In genomic region chr4:123489086-123489485, GRCm38 (mm10) we compare ENCODE assay signal across 19 mouse cellular contexts.
"Had no signal": no experiment of that assay in that cellular context is flagged by ENCODE, and none has a peak within 500 bp of the region (broad histone marks: within the 10 kb centered on the region; RNA-seq: fewer than 3 reads in every experiment).

No protein-coding gene starts in this region.

- H3K4me1 ChIP-seq: limb, embryonic 12.5 days; limb, embryonic 15.5 days; midbrain, embryonic 10.5 days; midbrain, embryonic 13.5 days; neural tube, embryonic 13.5 days; stomach, embryonic 15.5 days had no signal

- H3K27me3 ChIP-seq: limb, embryonic 12.5 days; limb, embryonic 15.5 days; megakaryocyte, embryonic 14.5 days; midbrain, embryonic 13.5 days; neural tube, embryonic 13.5 days; stomach, embryonic 15.5 days had no signal

- H3K27ac ChIP-seq: limb, embryonic 12.5 days; limb, embryonic 15.5 days; liver, embryonic 14.5 days; midbrain, embryonic 10.5 days; midbrain, embryonic 13.5 days; neural tube, embryonic 13.5 days; stomach, embryonic 15.5 days had no signal

- H3K4me2 ChIP-seq: limb, embryonic 12.5 days; limb, embryonic 15.5 days; liver, embryonic 11.5 days; lung, embryonic 14.5 days; midbrain, embryonic 13.5 days; neural tube, embryonic 13.5 days; stomach, embryonic 15.5 days had no signal

- H3K9me3 ChIP-seq: limb, embryonic 12.5 days; limb, embryonic 15.5 days; megakaryocyte, embryonic 14.5 days; midbrain, embryonic 10.5 days; midbrain, embryonic 13.5 days; neural tube, embryonic 13.5 days; stomach, embryonic 15.5 days had no signal

- ATAC-seq: liver, postnatal 0 days; lung, postnatal 0 days; midbrain, embryonic 13.5 days; midbrain, embryonic 16.5 days had no signal

- H3K4me3 ChIP-seq: limb, embryonic 12.5 days; limb, embryonic 15.5 days; megakaryocyte, embryonic 14.5 days; midbrain, embryonic 10.5 days; midbrain, embryonic 13.5 days; myocyte; neural tube, embryonic 13.5 days; stomach, embryonic 15.5 days had no signal

- DNase-seq: kidney, postnatal 10 days; kidney, postnatal 36 days; left cerebral cortex, postnatal 4 days; liver, postnatal 0 days; lung, embryonic 14.5 days; retina, postnatal 1 day; thymus, postnatal 36 days had no signal

- H3K9ac ChIP-seq: limb, embryonic 12.5 days; limb, embryonic 15.5 days; liver, embryonic 14.5 days; liver, postnatal 0 days; lung, embryonic 14.5 days; midbrain, embryonic 13.5 days; neural tube, embryonic 13.5 days; stomach, embryonic 15.5 days had no signal
